Mouse (Mus musculus) neutrophil, adult 5-6 weeks (primary cell): ENCODE results near the gene Sigmar1. TPM values are rescaled to one million over a fixed set of nuclear protein-coding genes. Genes with fewer than 3 reads are reported as not detected.
A peak's percentile ranks its signal among the peaks of the same experiment; 100 is the strongest.
"Not testable (repeated sequence)": the region's sequence is repeated elsewhere in the genome, so short reads cannot be mapped to it uniquely, and the experiment has no call there.

Experiments
- ATAC-seq: fragments of 151-379, 151-347 bp; 2 replicates; pipeline ENCODE4 v1.8.0; 2017; ENCODE audit warnings: mild to moderate bottlenecking, moderate TSS enrichment; ENCODE audit not compliant: insufficient number of reproducible peaks, poor library complexity, low FRiP score, severe bottlenecking; ENCODE audit errors: extremely low read depth
- total RNA-seq: library from RNA; stranded (forward); fragments of 200-1000 nt; gene quantifications from 2 replicates; pipeline ENCODE4 v1.2.3, GENCODE M21; 2017

Sigmar1 gene
- total RNA-seq, result 17.9 and 20.7 TPM in 2 replicates

- ATAC-seq, result peak; percentile 75
Measured at GRCm38 (mm10) chr4:41755338-41756305, at the start of gene Sigmar1. TSS of gene Sigmar1 (minus strand) at chr4:41756157.

DNA sequence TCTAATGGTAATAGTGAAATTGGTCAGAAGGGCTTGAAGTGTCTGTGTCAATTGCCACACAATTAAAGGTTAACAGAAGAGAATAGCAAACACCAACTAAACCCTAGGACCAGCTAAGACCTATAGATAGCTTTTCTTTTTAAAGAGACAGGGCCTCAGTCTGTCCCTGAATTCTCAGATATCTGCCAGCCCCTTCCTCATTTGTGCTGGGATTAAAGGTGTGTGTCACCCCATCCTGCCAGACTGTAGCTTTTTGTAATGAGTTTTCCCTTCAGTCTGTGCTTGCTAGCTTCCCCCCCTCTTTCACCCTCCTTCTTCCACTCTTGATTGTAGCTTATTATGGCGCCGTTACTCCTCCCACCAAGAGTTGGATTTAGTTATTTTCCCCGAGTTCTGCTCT lies 27.2 kb upstream of the Sigmar1 start:
- ATAC-seq, result not testable (repeated sequence)

GRCm38 (mm10) chr4:41782711-41783110 lies 26.8 kb upstream of the Sigmar1 start:
- not testable (repeated sequence) for ATAC-seq

GRCm38 (mm10) chr4:41781748-41782485 lies 26.0 kb upstream of the Sigmar1 start:
- not testable (repeated sequence) for ATAC-seq

DNA sequence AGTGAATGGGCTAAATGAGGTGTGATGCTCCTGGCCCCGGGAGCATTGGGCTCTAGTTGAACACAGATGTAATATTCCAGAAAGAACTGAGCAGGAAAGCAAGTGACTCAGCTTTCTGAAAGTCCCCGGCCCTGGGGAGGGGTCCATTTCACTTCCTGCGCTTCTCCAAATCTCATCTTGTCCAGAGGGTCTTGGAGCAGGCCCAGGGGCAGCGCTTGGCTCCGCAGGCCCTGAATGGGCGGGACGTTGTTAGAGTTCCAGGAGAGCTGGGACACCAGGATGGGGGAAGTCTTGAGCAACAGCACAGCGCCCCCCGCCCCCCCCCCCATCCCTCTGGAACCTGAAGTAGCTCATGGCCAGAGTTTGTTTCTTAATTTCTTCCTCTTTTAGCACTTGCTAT lies 25.3 kb upstream of the Sigmar1 start:
- not testable (repeated sequence) for ATAC-seq

DNA sequence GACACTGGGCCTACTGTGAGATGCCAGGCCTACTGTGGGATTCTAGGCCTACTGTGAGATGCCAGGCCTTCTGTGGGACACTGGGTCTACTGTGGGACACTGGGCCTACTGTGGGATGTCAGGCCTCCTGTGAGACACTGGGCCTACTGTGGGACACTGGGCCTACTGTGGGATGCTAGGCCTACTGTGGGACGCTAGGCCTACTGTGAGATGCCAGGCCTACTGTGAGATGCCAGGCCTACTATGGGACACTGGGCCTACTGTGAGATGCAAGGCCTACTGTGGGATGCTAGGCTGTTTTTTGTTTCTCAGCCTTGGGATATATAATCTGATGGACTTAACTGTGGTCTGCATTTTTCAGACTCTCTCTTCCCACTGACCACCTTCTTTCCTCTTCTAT lies 19.9 kb upstream of the Sigmar1 start:
- not testable (repeated sequence) for ATAC-seq

- ATAC-seq, result not testable (repeated sequence)
Measured at GRCm38 (mm10) chr4:41774506-41774905, 18.5 kb upstream of the Sigmar1 start.

GRCm38 (mm10) chr4:41774002-41774401 lies 18.0 kb upstream of the Sigmar1 start, which contains the start of gene Ccl27a:
TSS of gene Ccl27a (minus strand) at chr4:41774247.
- peak; percentile 53; the same call in 1 of the 2 replicates for ATAC-seq

- ATAC-seq, result not testable (repeated sequence)
Measured at GRCm38 (mm10) chr4:41773502-41773901, 17.5 kb upstream of the Sigmar1 start.

DNA sequence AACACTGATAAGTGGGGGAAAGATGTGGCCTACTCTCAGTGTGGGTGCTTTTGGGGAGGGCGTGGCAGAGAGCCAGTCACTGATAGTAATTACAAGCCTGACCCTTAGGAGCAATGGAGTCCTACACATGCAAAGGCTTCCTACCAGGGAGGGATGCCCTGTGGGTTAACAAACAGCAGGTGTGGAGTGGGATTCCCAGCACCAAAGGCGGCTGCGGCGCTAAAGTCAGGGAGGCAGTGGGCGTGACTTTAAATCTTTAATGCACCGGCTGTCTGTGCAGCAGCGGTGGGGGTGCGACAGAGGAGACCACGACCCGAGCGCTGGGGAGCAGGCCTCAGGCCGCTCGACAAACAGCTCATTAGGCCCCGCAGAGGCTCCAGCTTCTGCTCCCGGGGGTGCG lies 17.0 kb upstream of the Sigmar1 start:
- not testable (repeated sequence) for ATAC-seq

DNA sequence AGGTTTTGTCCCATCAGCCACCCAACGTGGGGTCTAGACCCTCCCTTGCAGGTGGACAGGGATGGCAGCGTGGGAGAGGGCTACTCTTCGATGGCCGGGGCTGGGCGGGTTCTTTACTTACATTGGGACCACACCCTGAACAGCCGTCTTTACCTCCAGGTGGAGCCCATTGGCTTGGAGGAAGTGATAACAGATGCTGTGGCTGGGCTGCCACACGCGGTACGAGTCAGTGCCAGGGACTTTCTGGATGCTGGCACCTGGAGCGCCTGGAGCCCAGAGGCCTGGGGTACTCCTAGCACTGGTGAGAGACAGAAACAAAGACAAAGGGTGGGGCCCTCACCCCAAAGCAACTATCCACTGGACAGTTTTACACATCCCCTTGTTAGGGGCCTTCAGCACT lies 11.3 kb upstream of the Sigmar1 start:
- ATAC-seq, result not testable (repeated sequence)

DNA sequence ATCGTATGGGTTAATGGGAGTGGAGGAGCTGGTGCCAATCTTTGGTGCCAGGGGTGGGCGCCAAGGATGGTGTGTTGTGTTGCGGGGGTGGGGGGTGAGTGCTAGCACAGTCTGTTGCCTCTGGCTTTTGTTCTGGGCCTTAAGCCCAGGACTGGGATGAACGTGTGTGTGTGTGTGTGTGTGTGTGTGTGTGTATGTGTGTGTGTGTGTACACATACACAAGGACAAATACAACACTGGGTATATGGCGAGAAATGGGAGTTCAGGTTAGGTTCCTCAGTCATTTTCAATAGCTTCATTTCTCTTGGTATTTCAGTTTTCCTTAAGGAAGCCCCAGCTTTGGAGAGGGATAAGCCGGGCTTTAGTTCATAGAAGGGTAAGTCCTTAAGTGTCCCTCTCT lies 7.2 kb upstream of the Sigmar1 start:
- not testable (repeated sequence) for ATAC-seq

- ATAC-seq, result not testable (repeated sequence)
Measured at GRCm38 (mm10) chr4:41762688-41763114, 6.7 kb upstream of the Sigmar1 start.

DNA sequence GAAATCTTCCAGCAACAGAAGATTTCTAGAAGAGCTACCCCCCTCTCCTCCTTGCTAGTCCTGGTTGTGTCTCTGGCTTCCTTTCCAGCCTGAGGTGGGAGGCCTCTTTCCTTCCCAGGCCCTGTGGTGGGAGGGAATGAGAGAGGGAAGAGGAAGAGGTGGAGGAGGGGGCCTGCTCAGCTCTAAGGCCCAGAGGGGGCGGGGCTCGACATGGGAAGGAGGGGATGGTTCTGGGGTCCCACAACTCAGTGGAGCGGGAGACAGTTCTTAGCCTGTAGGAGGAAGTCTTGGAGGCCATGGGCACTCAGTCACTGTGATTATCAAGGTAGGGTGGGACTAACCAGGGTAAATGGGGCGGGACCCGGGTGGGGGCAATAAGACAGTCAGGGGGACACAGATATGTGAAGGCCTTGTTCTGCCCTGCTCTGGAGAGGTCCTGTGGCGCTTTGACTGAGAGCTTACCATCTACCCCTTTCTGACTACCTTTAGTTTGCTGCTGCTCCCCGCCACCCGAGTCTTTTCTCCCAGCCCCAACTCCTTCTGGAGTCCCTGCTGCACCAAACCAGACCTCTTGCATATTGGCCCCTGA lies 6.2 kb upstream of the Sigmar1 start:
- no peak for ATAC-seq

- no peak for ATAC-seq
Measured at GRCm38 (mm10) chr4:41761680-41762079, 5.7 kb upstream of the Sigmar1 start.

DNA sequence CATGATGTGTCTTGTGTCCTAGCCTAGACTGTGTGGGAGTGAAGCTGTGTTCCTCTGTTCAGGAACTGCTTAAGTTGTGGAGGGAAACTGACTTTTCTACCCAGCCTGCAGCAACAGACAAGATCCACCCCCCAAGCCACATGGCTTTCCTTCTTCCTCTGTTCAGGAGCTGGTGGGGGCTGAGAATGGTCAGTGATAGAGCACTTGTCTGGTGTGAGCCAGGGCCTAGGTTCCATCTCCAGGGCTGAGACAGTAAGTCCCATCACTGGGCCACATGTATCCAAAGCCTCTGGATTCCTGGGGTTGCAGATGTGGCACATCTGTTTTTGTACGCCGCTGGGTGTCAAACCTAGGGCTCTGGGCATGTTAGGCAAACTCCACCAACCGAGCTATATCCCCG lies 5.0 kb upstream of the Sigmar1 start:
- no peak for ATAC-seq

GRCm38 (mm10) chr4:41760288-41760721 lies 4.3 kb upstream of the Sigmar1 start:
- ATAC-seq, result no peak

DNA sequence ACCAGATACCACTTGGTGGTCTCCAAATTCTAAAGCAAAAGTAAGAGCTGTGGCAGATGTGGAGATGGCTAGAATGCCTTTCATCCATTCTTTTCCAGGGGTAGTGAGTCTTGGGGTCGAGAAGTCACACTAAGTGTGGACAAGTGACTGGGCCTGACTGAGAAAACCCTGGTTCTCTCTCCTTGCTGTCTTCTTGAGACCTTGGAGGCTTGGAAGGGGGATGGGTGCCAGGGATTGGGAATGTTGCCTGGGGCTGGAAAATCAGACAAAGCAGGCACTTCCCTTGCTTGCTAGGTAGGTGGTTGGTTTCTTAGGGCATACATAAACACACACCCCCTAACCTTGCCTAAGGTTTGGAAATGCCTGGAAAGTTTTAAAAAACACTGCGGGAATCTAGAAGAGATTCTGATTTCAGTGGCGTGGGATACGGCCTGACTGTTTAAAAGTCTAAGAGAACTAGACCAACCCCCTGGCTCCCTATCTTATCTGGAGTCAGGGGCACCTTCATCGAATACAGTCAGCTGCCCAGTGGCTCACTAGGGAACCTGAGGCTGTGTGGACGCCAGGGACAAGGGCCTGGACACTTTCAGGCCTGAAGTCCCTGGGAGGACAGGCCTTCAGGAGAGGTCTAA lies 3.8 kb upstream of the Sigmar1 start:
- no peak for ATAC-seq

GRCm38 (mm10) chr4:41759206-41759605 lies 3.2 kb upstream of the Sigmar1 start:
- ATAC-seq, result no peak
